Mouse (Mus musculus) liver, embryonic 11.5 days (tissue): ENCODE data around the gene 1500009C09Rik. TPM values are rescaled to one million over a fixed set of nuclear protein-coding genes. Genes with fewer than 3 reads are reported as not detected.

Experiments
- ATAC-seq: fragments of 200-750 bp; cut with Nextera tagmentation; replicated peaks from 2 replicates; pipeline ENCODE4 v1.8.0; 2017; ENCODE audit warnings: moderate number of reproducible peaks, mild to moderate bottlenecking, moderate TSS enrichment, moderate library complexity; ENCODE audit not compliant: low FRiP score
- DNase-seq: peaks from one replicate; pipeline ENCODE4 v3.0.0-alpha.2; 2017; ENCODE audit warnings: low spot score
- H3K27ac ChIP-seq: fragments of 300-500 bp; sonication (generic); 2 replicates; pipeline ENCODE4 v1.5.1; 2014; ENCODE audit warnings: mild to moderate bottlenecking, low read depth, low read length, control low read depth
- H3K27me3 ChIP-seq: fragments of 300-500 bp; sonication (generic); replicated peaks from 2 replicates; pipeline ENCODE4 v1.6.1; 2014; ENCODE audit warnings: low read length, mixed read lengths; ENCODE audit not compliant: control insufficient read depth, insufficient read depth
- H3K36me3 ChIP-seq: fragments of 300-500 bp; sonication (generic); 2 replicates; pipeline ENCODE4 v1.6.1; 2014; ENCODE audit warnings: mild to moderate bottlenecking, low read length, moderate library complexity, mixed read lengths; ENCODE audit not compliant: control insufficient read depth, insufficient read depth
- H3K4me1 ChIP-seq: fragments of 300-500 bp; sonication (generic); replicated peaks from 2 replicates; pipeline ENCODE4 v1.6.1; 2014; ENCODE audit warnings: low read length, mixed read lengths; ENCODE audit not compliant: control insufficient read depth, insufficient read depth
- H3K4me2 ChIP-seq: fragments of 300-500 bp; sonication (generic); 2 replicates; pipeline ENCODE4 v1.6.1; 2014; ENCODE audit warnings: mild to moderate bottlenecking, control low read depth, moderate library complexity
- H3K4me3 ChIP-seq: fragments of 300-500 bp; sonication (generic); 2 replicates; pipeline ENCODE4 v1.5.1; 2014; ENCODE audit warnings: low read depth, low read length, control low read depth
- H3K9ac ChIP-seq: fragments of 300-500 bp; sonication (generic); 2 replicates; pipeline ENCODE4 v1.6.1; 2014; ENCODE audit warnings: low read depth, low read length, control low read depth
- H3K9me3 ChIP-seq: fragments of 300-500 bp; sonication (generic); 2 replicates; pipeline ENCODE4 v1.6.1; 2016; ENCODE audit warnings: low read length, inconsistent platforms, mixed read lengths; ENCODE audit not compliant: control insufficient read depth
- WGBS: fragments of 180-500 bp; shearing (Covaris S2); extraction: QIAGEN DNeasy Blood & Tissue Kit; methylation state at CpG from one replicate; pipeline ENCODE4 v1.1.7; 2014; 5-methylcytosine and 5-hydroxymethylcytosine counted together
- polyA plus RNA-seq: library from polyadenylated mRNA; unstranded; fragments of >200 nt; fragmentation: Nextera tagmentation; extraction: Ambion mirVana; gene quantifications from 2 replicates; pipeline ENCODE4 v1.2.1, GENCODE M21; 2014

Gene 1500009C09Rik
- not detected in 2 replicates for polyA plus RNA-seq

DNA sequence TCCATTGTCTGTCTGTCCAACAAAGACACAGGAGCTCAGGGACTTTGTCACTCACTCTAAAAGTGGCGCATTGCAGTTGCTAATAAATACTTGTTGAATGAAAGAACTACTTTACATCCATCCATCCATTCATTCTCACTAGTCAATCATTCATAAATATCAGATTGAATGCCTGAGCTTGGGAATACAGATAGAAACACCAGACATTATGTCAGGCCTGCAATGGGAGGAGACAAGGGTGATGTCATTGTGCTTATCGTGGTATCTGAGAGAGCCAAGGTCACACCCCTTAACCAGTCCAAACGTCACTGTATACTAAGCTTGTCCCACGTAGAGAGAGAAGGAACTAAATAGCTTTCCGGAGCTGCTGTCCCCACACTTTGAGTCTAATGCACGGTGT is at the start of gene 1500009C09Rik:
Gene 1500009C09Rik, plus strand, starts transcription at position 301 of the 400 bp plus-strand sequence.
- Histone ChIP-seq H3K4me2 (no peak within 1 kb of the TSS), H3K27ac (no peak within 1 kb of the TSS), H3K9me3 (no peaks in the 10 kb centered on the region), H3K4me1 (no peaks in the 10 kb centered on the region), H3K9ac (no peak within 1 kb of the TSS), H3K27me3 (peaks cover 11% of the 10 kb centered on the region), H3K36me3 (no peaks in the 10 kb centered on the region), H3K4me3 (no peak within 1 kb of the TSS)
- 66% methylated on average over 6 of the region's 6 CpGs for WGBS
- ATAC-seq (no peak), DNase-seq (no peak)

DNA sequence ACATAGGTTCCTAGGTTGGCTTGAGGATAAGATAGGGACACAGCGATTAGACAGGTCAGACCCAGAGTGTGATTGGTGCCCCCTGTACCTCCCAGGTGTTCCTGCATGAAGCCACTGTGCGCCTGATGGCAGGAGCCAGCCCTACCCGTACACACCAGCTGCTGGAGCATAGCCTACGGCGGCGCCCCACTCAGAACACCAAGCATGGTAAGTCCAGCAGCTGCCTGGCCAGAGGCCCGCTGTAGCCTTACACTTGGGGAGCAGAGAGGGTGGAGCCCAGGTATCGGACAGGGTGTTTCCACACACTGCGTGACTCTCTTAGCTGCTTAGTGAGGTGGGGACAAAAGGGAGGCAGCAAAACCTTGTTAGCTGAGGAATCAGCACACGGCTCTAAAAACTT is 49.1 kb upstream of the 1500009C09Rik start:
- Histone ChIP-seq H3K9me3 (no peaks in the 10 kb centered on the region), H3K4me3 (no peak overlapping the region), H3K4me1 (peaks cover 4% of the 10 kb centered on the region; the same call in 1 of the 2 replicates), H3K27ac (no peak overlapping the region), H3K9ac (no peak overlapping the region), H3K4me2 (no peak overlapping the region), H3K27me3 (peaks cover 31% of the 10 kb centered on the region), H3K36me3 (peaks cover 25% of the 10 kb centered on the region)
- WGBS, result 89% methylated on average over 10 of the region's 10 CpGs
- DNase-seq (no peak), ATAC-seq (no peak)

DNA sequence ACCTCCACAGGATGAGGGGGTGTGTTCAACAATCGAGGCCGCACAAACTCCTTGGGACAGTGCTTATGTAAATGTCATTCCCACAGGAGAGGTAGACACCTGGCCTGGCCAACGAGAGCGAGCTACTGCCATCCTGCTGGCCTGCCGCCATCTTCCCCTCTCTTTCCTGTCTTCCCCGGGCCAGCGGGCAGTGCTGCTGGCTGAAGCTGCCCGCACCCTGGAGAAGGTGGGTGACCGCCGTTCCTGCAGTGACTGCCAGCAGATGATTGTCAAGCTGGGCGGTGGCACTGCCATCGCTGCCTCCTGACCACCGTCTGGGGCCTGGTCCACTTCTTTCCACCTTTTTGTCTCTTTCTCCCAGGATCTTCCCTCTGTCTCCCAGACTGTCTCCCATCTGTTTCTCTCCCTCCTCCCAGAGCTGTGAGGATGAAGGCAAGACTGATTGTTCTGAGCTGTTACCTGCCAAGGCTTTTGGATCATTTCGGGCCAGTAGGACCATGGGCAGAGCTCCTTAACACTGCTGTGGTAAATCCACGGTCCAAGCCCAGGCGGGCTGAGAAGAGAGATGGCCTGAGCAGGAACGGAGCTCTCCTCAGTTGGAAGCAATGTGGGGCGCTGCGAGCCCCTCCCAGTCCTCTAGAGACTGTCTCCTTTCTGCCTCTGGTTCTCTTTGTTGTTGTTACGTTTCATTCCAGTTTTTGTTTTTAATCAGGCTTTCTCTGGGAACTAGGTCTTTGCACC is 48.4 kb upstream of the 1500009C09Rik start:
- Histone ChIP-seq H3K9me3 (no peaks in the 10 kb centered on the region), H3K4me3 (no peak overlapping the region), H3K36me3 (peaks cover 21% of the 10 kb centered on the region), H3K9ac (no peak overlapping the region), H3K27ac (no peak overlapping the region), H3K4me2 (no peak overlapping the region), H3K4me1 (peaks cover 4% of the 10 kb centered on the region; the same call in 1 of the 2 replicates), H3K27me3 (peaks cover 37% of the 10 kb centered on the region)
- DNase-seq (no peak), ATAC-seq (no peak)
- 90% methylated on average over 20 of the region's 20 CpGs for WGBS

DNA sequence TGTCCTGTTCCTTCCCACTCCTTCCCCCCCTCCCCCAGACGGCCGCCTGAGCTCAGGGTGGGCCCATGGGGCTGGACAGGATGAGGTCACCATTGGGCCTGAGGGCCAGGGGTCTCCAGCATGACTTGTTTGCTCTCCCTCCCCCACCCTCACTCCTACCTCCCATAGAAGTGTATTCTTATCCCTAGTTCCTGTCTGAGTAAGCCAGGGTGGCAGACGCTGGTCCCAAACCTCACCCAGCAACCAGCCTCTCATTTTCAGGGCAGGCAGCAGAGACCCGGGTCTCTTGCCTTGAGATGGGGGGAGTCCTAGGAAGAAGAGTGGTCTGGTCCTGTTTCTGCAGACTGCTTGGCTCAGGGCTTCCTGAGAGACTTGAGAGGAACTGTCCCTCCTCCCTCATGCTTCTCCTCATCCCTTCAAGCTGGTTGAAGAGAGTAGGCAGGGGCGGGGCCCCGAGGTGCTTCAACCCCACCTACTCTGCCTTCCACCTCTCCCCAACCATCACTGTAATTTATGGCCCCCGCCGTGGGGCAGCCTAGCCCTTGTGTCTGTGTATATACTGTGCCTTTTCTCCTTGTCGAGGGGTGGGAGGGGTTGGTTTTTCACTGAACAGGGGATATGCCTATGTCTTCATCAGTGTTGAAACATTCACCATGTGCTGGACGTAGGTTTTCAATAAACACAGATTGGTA is 47.4 kb upstream of the 1500009C09Rik start:
- H3K9me3 ChIP-seq, result no peaks in the 10 kb centered on the region
- H3K9ac ChIP-seq, result no peak overlapping the region
- H3K27me3 ChIP-seq, result peaks cover 48% of the 10 kb centered on the region
- H3K27ac ChIP-seq, result no peak overlapping the region
- H3K4me2 ChIP-seq, result no peak overlapping the region
- H3K4me3 ChIP-seq, result no peak overlapping the region
- DNase-seq (no peak), ATAC-seq (no peak)
- 72% methylated on average over 10 of the region's 10 CpGs for WGBS
- peaks cover 20% of the 10 kb centered on the region for H3K36me3 ChIP-seq
- peaks cover 4% of the 10 kb centered on the region; the same call in 1 of the 2 replicates for H3K4me1 ChIP-seq

DNA sequence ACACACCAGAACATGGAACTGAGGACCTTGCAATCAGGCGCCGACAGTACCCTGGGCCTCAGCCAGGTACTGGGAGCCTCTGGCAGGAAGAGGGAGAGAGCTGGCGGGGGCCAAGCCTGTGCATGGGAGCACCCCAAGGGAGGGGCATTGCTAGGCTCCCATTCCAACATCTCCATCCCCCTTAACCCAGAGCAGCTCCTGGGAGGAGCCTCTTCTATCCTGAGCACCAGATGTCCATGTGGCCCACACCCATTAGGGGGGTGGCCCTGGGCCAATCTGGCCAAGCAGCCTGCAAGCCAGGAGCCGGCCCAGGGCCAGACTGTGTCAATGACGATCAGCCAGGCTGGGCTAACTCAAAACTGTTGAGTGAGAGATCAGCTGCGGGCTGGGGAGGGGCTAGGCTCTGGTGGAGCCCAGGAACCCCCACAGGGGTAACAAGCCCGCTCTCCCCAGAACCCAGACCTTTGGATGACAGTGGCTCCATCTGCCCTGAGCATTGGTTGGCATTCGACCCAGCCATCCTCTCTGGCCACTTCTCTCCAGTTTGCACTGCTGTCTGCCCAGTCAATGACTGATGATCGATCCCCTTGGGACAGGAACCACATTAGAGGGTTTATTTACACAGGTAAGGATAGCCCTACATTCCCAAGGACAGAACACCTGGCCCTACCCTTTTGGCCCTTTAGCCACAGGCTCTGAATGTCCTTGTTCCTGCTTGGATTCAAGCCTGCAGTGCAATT is 45.7 kb upstream of the 1500009C09Rik start:
- DNase-seq (no peak), ATAC-seq (no peak)
- H3K27ac ChIP-seq, result no peak overlapping the region
- peaks cover 65% of the 10 kb centered on the region for H3K27me3 ChIP-seq
- no peak overlapping the region for H3K4me3 ChIP-seq
- H3K9ac ChIP-seq, result no peak overlapping the region
- H3K9me3 ChIP-seq, result no peaks in the 10 kb centered on the region
- peaks cover 4% of the 10 kb centered on the region; the same call in 1 of the 2 replicates for H3K4me1 ChIP-seq
- no peak overlapping the region; the same call in 1 of the 2 replicates for H3K4me2 ChIP-seq
- H3K36me3 ChIP-seq, result peaks cover 17% of the 10 kb centered on the region
- WGBS, result 63% methylated on average over 9 of the region's 9 CpGs

DNA sequence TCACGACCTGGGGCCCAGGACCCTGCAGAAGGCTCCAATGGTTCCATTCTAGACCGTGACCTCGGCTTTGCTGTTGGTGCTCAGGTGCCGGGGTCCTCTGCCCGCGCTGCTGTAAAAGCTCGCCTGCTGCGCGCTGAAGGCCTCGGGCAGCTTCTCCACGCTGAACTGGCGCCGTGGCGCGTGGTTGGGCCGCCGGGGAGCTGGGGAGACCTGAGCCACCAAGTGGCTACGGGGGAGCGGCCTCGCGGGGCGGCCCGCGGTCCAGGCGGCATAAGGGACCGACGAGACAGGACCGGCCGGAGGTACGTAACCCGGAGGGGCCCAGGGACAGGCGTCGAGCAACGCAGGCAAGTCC is 45.1 kb upstream of the 1500009C09Rik start:
- peak overlapping the region; percentile 17; the same call in 1 of the 2 replicates for H3K4me2 ChIP-seq
- no peaks in the 10 kb centered on the region for H3K9me3 ChIP-seq
- H3K36me3 ChIP-seq, result peaks cover 15% of the 10 kb centered on the region
- H3K4me1 ChIP-seq, result peaks cover 9% of the 10 kb centered on the region
- WGBS, result 21% methylated on average over 34 of the region's 34 CpGs
- H3K27me3 ChIP-seq, result peaks cover 70% of the 10 kb centered on the region
- ATAC-seq (no peak), DNase-seq (no peak)
- no peak overlapping the region for H3K4me3 ChIP-seq
- no peak overlapping the region for H3K9ac ChIP-seq
- no peak overlapping the region for H3K27ac ChIP-seq

DNA sequence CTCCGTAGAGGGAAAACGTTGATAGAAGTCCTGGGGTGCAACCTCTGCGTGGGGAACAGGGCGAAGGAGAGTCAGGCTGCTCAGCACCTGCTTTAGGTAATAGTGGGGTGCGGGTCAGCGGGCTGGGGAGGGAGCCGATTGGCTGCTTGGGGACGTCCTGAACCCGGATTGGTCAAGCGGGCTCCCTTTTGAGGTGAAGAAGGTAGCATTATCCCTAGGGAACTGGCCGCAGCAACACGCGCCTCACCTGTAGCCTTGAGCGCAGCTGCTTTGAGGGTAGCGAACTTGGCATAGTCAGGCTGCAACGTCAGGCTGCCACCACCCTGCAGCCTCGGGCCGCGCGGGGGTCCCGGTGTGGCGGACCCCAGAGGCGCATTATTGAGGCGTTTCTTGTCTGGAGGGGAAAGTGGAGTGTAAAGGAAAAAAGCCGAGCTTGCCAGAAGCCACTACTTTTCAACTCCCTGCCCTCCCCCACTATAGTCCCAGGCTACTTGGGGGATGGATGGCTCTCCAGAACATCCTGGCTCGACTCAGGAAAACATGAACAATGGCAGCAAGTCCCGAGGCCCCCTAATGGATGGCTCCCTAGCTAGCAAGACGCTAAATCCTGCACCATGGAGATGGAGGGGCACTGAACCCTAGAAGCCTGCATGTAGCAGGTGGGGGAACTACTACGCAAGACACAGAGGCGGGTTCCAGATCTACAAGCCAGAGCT is 44.5 kb upstream of the 1500009C09Rik start:
- DNase-seq (no peak), ATAC-seq (no peak)
- H3K36me3 ChIP-seq, result peaks cover 14% of the 10 kb centered on the region
- H3K9me3 ChIP-seq, result no peaks in the 10 kb centered on the region
- no peak overlapping the region for H3K4me2 ChIP-seq
- no peak overlapping the region for H3K9ac ChIP-seq
- H3K4me1 ChIP-seq, result peaks cover 14% of the 10 kb centered on the region
- H3K4me3 ChIP-seq, result no peak overlapping the region
- 25% methylated on average over 30 of the region's 30 CpGs for WGBS
- no peak overlapping the region for H3K27ac ChIP-seq
- H3K27me3 ChIP-seq, result peaks cover 76% of the 10 kb centered on the region

DNA sequence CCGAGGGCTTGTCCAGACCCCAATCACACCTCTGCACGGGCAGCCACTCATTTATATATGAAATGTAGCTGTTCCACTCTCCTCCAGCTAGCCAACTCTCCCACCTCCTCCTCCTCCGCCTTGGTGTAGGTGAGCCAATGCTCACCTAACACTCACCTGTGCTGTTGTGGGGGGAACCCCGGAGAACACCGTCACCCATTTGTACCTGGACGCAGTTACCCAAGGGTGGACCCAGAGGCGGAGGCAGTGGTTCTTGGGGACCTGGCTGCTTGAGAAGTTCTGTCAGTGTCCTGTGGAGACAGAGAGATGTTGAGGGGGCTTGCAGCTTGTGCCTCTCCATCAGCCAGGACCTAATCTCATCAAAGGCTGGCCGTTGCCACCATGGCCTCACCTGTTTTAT is 43.9 kb upstream of the 1500009C09Rik start:
- H3K27ac ChIP-seq, result no peak overlapping the region
- no peak overlapping the region for H3K4me3 ChIP-seq
- H3K9me3 ChIP-seq, result no peaks in the 10 kb centered on the region
- peaks cover 14% of the 10 kb centered on the region for H3K4me1 ChIP-seq
- H3K27me3 ChIP-seq, result peaks cover 83% of the 10 kb centered on the region
- ATAC-seq (no peak), DNase-seq (no peak)
- WGBS, result 81% methylated on average over 8 of the region's 8 CpGs
- no peak overlapping the region for H3K9ac ChIP-seq
- no peak overlapping the region for H3K4me2 ChIP-seq
- H3K36me3 ChIP-seq, result peaks cover 9% of the 10 kb centered on the region
